Comparison of ENCODE assay signal across 16 mouse cellular contexts in the genomic region with DNA sequence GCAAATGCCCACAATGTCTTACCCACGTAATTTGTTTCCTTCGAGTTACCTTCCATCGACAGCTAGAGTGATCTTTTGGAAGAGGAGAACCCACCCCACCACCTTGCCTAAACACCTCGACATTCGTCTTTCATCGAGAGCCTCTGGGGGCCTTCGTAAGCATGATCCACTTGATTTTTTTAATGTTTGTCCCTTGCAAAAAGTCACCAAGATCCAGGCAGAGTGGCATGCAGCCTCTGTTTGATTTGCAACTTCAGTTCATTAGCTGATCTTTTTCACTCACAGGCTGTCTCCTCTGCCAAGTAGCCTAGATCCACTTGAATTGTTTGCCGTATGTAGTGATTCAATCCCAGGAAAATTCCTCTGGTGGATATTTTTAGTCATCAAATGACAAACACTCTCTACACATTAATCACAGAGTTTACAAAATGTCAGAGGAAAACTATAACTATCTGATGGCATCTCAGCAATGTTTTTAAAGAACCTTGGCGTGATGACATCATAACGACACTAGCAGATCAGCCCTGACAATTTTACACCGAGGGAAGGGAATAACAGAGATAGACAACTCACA.
"Had no signal": no experiment of that assay in that cellular context is flagged by ENCODE, and none has a peak within 500 bp of the region (broad histone marks: within the 10 kb centered on the region; RNA-seq: fewer than 3 reads in every experiment).

No protein-coding gene starts in this region.

- H3K9me3 ChIP-seq: limb, embryonic 15.5 days; lung, embryonic 15.5 days; midbrain, embryonic 15.5 days; neural tube, embryonic 12.5 days; stomach, embryonic 15.5 days had no signal

- H3K4me2 ChIP-seq: limb, embryonic 15.5 days; lung, embryonic 15.5 days; midbrain, embryonic 15.5 days; neural tube, embryonic 12.5 days; stomach, embryonic 15.5 days had no signal

- ATAC-seq: inflammation-experienced regulatory T-cells, adult 6 months; intestine, postnatal 0 days; midbrain, embryonic 15.5 days had no signal

- H3K4me3 ChIP-seq: limb, embryonic 15.5 days; lung, embryonic 15.5 days; midbrain, embryonic 15.5 days; neural tube, embryonic 12.5 days; stomach, embryonic 15.5 days had no signal

- H3K36me3 ChIP-seq: limb, embryonic 15.5 days; lung, embryonic 15.5 days; midbrain, embryonic 15.5 days; neural tube, embryonic 12.5 days; stomach, embryonic 15.5 days had no signal

- H3K4me1 ChIP-seq: limb, embryonic 15.5 days; midbrain, embryonic 15.5 days; neural tube, embryonic 12.5 days; stomach, embryonic 15.5 days had no signal

- H3K9ac ChIP-seq: limb, embryonic 15.5 days; liver, embryonic 14.5 days; lung, embryonic 15.5 days; midbrain, embryonic 15.5 days; neural tube, embryonic 12.5 days; stomach, embryonic 15.5 days had no signal

- H3K27ac ChIP-seq: kidney, postnatal 0 days; limb, embryonic 15.5 days; liver, embryonic 14.5 days; lung, embryonic 15.5 days; midbrain, embryonic 15.5 days; neural tube, embryonic 12.5 days; stomach, embryonic 15.5 days had no signal

- DNase-seq: kidney, adult 9 months; kidney, postnatal 36 days; layer of hippocampus, adult 9-11 months; layer of hippocampus, postnatal 36 days; right cerebral cortex, postnatal 4 days; thymus, adult 2 months; thymus, postnatal 25 days had no signal

- H3K27me3 ChIP-seq: limb, embryonic 15.5 days; lung, embryonic 15.5 days; midbrain, embryonic 15.5 days; neural tube, embryonic 12.5 days; stomach, embryonic 15.5 days had no signal
